Mouse (Mus musculus): ENCODE data around the gene Oprm1.

Oprm1 gene

GRCm38 (mm10) chr10:7062993-7063392 lies 304.7 kb downstream of the Oprm1 start:
- DNase-seq (ENCODE audit: low read depth, low spot score) = peak; percentile 72
- Histone ChIP-seq H3K36me3 (ENCODE audit: control insufficient read depth, insufficient read depth, low read length, poor library complexity, severe bottlenecking) (no peaks in the 10 kb centered on the region), H3K27me3 (ENCODE audit: control insufficient read depth, insufficient read depth, low read length, poor library complexity, severe bottlenecking) (no peaks in the 10 kb centered on the region)

DNA sequence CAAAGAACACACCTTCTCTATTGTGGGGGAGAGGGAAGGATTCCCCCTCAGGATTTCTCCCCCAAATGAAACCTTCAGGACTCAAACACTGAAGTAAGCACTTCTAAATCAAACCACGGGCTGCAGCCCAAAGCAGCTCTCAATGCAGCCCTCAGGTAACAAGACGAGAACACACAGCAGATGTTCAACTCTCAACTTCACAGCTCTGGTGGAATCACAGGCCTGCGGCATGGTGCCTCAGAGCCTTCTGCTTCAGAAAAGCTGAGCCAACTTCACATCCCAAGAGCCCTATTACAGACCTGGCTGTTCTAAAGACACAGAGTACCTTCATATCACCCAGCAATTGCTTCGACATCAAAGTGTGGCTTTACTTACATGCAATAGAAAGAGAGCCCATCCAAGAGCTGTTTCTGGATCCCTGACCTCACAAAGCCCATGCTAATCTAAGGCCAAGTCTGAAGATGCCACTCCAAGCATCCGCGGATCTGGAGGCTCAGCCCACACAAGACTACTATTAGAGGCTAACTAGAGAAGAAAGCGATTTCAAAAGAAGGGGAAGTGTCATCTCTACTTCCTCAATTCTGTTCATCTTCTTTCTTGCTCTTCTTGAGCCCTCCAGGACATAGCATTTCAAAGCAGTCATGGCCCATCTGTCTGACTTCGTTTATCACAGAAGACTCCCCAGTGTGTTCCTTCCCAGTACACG lies 305.6 kb downstream of the Oprm1 start:
- no peaks in the 10 kb centered on the region for H3K36me3 ChIP-seq (ENCODE audit: control insufficient read depth, insufficient read depth, low read length, poor library complexity, severe bottlenecking)
- peak; percentile 58 for DNase-seq (ENCODE audit: low read depth, low spot score)
- H3K27me3 ChIP-seq (ENCODE audit: control insufficient read depth, insufficient read depth, low read length, poor library complexity, severe bottlenecking) = no peaks in the 10 kb centered on the region

- Histone ChIP-seq H3K36me3 (ENCODE audit: control insufficient read depth, insufficient read depth, low read length, poor library complexity, severe bottlenecking) (no peaks in the 10 kb centered on the region), H3K27me3 (ENCODE audit: control insufficient read depth, insufficient read depth, low read length, poor library complexity, severe bottlenecking) (no peaks in the 10 kb centered on the region)
- peak; percentile 34 for DNase-seq (ENCODE audit: low read depth, low spot score)
These were observed 310.3 kb downstream of the Oprm1 start for GRCm38 (mm10) chr10:7068608-7069007.

DNA sequence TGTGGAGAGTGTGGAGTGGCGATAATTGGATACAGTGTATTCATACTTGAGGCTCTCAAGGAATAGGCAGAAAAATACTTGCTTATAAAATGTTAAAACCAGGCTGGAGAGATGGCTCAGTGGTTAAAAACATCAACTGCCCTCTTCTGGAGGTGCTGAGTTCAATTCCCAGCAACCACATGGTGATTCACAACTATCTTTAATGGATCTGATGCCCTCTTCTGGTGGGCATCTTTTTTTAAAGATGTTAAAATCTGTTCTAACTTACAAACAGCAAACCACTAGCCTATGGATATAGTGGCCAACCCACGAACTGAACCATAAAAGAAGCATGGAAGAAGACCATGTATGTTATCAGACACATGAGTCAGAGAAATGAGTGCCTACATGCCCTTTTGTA lies 310.8 kb downstream of the Oprm1 start:
- H3K27me3 ChIP-seq (ENCODE audit: control insufficient read depth, insufficient read depth, low read length, poor library complexity, severe bottlenecking) = no peaks in the 10 kb centered on the region
- H3K36me3 ChIP-seq (ENCODE audit: control insufficient read depth, insufficient read depth, low read length, poor library complexity, severe bottlenecking) = no peaks in the 10 kb centered on the region
- DNase-seq (ENCODE audit: low read depth, low spot score) = peak; percentile 11

- DNase-seq (ENCODE audit: low read depth, low spot score) = no peak
- Histone ChIP-seq H3K36me3 (ENCODE audit: control insufficient read depth, insufficient read depth, low read length, poor library complexity, severe bottlenecking) (no peaks in the 10 kb centered on the region), H3K27me3 (ENCODE audit: control insufficient read depth, insufficient read depth, low read length, poor library complexity, severe bottlenecking) (no peaks in the 10 kb centered on the region)
These were observed 312.0 kb downstream of the Oprm1 start for GRCm38 (mm10) chr10:7070100-7070835.

DNA sequence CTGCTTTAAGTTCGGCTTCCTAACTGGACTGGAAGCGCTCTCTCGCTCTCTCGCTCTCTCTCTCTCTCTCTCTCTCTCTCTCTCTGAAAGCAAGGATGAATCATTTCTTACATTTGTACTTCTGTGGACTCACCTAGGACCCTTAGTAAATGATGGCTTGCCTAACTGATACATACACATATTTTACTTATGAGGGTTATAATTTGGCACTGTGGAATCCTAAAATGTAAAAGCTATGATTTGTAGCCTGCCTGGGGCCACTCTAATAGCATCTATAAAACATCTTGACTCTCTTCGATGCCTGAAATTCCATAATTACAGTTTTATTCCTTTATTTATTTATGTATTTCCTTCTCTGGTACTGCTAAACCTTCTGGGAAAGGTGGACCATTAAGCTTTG lies 312.6 kb downstream of the Oprm1 start:
- H3K36me3 ChIP-seq (ENCODE audit: control insufficient read depth, insufficient read depth, low read length, poor library complexity, severe bottlenecking) = no peaks in the 10 kb centered on the region
- H3K27me3 ChIP-seq (ENCODE audit: control insufficient read depth, insufficient read depth, low read length, poor library complexity, severe bottlenecking) = no peaks in the 10 kb centered on the region
- DNase-seq (ENCODE audit: low read depth, low spot score) = no peak

DNA sequence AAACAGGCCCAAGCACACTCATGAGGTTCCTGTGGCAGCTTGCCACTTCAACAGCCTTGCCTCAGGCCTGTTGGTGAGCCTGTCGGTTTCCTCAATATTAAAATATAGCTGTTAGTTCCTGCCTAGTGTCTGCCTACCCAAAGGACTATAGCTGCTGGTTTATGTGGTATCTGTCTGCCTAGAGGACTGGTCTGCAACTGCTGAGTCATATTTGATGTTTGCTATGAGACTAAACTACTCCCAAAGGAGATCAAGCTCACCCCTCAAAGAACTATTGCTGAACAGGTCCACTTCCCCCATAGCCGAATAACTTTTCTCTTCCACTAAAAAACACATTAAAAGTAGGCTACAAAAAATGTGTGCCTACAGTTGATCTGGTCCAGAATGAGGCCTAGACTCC lies 315.9 kb downstream of the Oprm1 start:
- Histone ChIP-seq H3K27me3 (ENCODE audit: control insufficient read depth, insufficient read depth, low read length, poor library complexity, severe bottlenecking) (no peaks in the 10 kb centered on the region), H3K36me3 (ENCODE audit: control insufficient read depth, insufficient read depth, low read length, poor library complexity, severe bottlenecking) (no peaks in the 10 kb centered on the region)
- DNase-seq (ENCODE audit: low read depth, low spot score) = no peak

GRCm38 (mm10) chr10:7075661-7076060 lies 317.4 kb downstream of the Oprm1 start:
- Histone ChIP-seq H3K36me3 (ENCODE audit: control insufficient read depth, insufficient read depth, low read length, poor library complexity, severe bottlenecking) (no peaks in the 10 kb centered on the region), H3K27me3 (ENCODE audit: control insufficient read depth, insufficient read depth, low read length, poor library complexity, severe bottlenecking) (no peaks in the 10 kb centered on the region)
- no peak for DNase-seq (ENCODE audit: low read depth, low spot score)

GRCm38 (mm10) chr10:7076201-7076600 lies 317.9 kb downstream of the Oprm1 start:
- Histone ChIP-seq H3K36me3 (ENCODE audit: control insufficient read depth, insufficient read depth, low read length, poor library complexity, severe bottlenecking) (no peaks in the 10 kb centered on the region), H3K27me3 (ENCODE audit: control insufficient read depth, insufficient read depth, low read length, poor library complexity, severe bottlenecking) (no peaks in the 10 kb centered on the region)
- DNase-seq (ENCODE audit: low read depth, low spot score) = peak; percentile 70

DNA sequence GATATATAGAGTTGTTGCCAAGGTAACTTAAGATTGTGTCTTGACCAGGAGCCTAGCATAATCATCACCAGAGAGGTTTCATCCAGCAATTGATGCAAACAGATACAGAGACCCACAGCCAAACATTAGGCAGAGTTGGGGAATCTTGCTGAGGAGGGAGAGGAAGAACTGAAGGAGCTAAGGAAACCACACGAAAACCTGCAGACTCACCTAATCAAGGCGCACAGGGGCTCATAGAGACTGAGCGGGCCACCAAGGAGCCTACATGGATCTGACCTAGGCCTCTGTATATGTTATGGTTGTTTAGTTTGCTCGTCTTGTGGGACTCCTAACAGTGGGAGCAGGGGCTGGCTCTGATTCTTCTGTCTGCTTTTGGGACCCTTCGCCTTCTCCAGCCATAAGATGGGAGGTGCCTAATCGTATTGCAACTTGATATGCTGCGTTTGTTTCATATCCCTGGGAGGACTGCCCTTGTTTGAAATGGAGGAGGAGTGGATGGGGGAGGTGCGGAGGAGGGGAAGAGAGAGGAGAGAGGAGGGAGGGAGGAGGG lies 318.4 kb downstream of the Oprm1 start:
- DNase-seq (ENCODE audit: low read depth, low spot score) = no peak
- Histone ChIP-seq H3K27me3 (ENCODE audit: control insufficient read depth, insufficient read depth, low read length, poor library complexity, severe bottlenecking) (no peaks in the 10 kb centered on the region), H3K36me3 (ENCODE audit: control insufficient read depth, insufficient read depth, low read length, poor library complexity, severe bottlenecking) (no peaks in the 10 kb centered on the region)

DNA sequence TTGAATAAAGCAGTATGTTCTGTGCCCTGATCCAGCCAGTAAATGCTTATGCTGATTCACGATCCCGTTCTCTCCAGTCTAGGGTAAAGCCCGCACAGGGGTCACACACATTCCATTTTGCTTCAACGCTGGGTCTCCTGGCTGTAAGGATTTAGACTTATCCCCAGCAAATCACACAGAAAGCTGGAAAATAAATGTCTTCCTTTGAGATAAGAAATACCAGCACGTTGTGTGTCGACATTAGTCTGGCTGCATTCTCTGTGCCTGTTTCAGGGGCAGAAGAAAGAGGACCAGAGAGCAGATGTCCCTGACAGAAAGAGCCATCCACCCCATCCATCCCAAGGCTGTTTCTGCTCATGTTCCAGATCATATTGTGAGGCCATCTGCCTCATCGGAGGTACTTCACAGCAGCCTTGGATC lies 319.1 kb downstream of the Oprm1 start:
- H3K27me3 ChIP-seq (ENCODE audit: control insufficient read depth, insufficient read depth, low read length, poor library complexity, severe bottlenecking) = no peaks in the 10 kb centered on the region
- H3K36me3 ChIP-seq (ENCODE audit: control insufficient read depth, insufficient read depth, low read length, poor library complexity, severe bottlenecking) = no peaks in the 10 kb centered on the region
- DNase-seq (ENCODE audit: low read depth, low spot score) = no peak

DNA sequence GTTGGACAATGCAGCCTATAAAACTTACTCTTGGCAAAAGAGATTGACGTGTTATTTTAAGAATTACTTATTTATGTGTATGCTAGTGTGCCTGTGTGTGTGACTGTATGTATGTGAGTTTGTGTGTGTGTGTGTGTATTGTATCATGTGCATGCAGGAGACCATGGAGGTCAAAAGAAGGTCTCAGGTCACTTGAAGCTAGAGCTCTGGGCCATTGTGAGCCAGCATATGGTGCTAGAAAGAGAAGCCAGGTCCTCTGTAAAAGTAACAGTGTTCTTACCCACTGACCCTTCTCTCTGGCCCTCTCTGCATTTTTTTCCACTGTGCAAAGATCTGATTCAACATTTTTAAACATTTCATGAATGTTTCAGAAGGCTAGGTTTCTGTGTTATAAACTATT lies 319.7 kb downstream of the Oprm1 start:
- no peak for DNase-seq (ENCODE audit: low read depth, low spot score)
- no peaks in the 10 kb centered on the region for H3K27me3 ChIP-seq (ENCODE audit: control insufficient read depth, insufficient read depth, low read length, poor library complexity, severe bottlenecking)
- H3K36me3 ChIP-seq (ENCODE audit: control insufficient read depth, insufficient read depth, low read length, poor library complexity, severe bottlenecking) = no peaks in the 10 kb centered on the region

Data from splenic B cell, adult 2 months (primary cell).